Mouse (Mus musculus) cerebellum, adult 2 months (tissue): ENCODE measurements at regions not wholly inside any gene's neighbourhood (a gene's known extent, or its start where the extent isn't known, plus 50 kb on each side); places are given as distances from the start of the nearest gene placed in this dataset.

Experiments
- CTCF ChIP-seq: fragments of 200-500 bp; IDR thresholded peaks from 2 replicates; pipeline ENCODE4 v1.5.1; 2011; ENCODE audit warnings: low read depth, mild to moderate bottlenecking, control low read depth, low read length, moderate library complexity, borderline replicate concordance; ENCODE audit not compliant: insufficient read depth
- POLR2A ChIP-seq: fragments of 200-500 bp; IDR thresholded peaks from 2 replicates; pipeline ENCODE4 v1.6.1; 2011; ENCODE audit warnings: low read length, control low read depth, borderline replicate concordance; ENCODE audit not compliant: insufficient read depth

DNA sequence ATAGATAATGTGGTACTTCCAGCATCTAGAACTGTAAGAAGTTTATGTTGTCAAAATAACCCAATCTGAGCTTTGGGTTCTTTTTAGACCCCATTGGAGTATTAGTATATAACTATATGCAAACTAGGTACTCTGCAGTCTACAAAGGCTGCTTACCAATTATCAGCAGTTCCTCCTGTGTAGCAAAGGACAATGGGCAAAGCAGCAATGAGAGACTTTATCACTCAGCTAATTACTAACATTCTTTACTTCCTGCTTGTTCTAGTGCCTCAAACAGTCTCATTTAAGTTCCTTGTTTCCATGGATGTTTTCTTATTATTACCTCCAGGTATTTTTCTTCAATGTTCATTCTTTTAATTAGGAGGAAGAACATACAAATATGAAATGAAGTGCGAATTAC lies 312.5 kb upstream of the Klf6 start:
- TF ChIP-seq CTCF = no peak
- no peak for TF ChIP-seq POLR2A
